Mouse (Mus musculus) adrenal gland, adult 10 weeks (tissue): ENCODE measurements around the gene 5830411N06Rik. TPM values are rescaled to one million over a fixed set of nuclear protein-coding genes. Genes with fewer than 3 reads are reported as not detected.

Experiments used
- polyA plus RNA-seq: library from polyadenylated mRNA; stranded (reverse); fragments of 350-450 nt; fragmentation: Illumina TruSeq; extraction: RNeasy Lipid Tissue Mini Kit (QIAGEN cat#74804); gene quantifications from one replicate; pipeline ENCODE4 v1.2.3, GENCODE M21; 2014; ENCODE audit warnings: low read depth, low replicate concordance

Gene 5830411N06Rik
- not detected for polyA plus RNA-seq

GRCm38 (mm10) chr7:140247216-140247615 lies at the start of gene 5830411N06Rik:
Gene 5830411N06Rik (plus strand): TSS chr7:140247284.

GRCm38 (mm10) chr7:140205864-140206263 lies 41.2 kb upstream of the 5830411N06Rik start, which contains the start of gene Olfr524:
Gene Olfr524 (minus strand): TSS chr7:140205964.

GRCm38 (mm10) chr7:140217967-140218366 lies 29.1 kb upstream of the 5830411N06Rik start, which contains the start of gene Cd163l1:
Gene Cd163l1 (plus strand): TSS chr7:140218267.

DNA sequence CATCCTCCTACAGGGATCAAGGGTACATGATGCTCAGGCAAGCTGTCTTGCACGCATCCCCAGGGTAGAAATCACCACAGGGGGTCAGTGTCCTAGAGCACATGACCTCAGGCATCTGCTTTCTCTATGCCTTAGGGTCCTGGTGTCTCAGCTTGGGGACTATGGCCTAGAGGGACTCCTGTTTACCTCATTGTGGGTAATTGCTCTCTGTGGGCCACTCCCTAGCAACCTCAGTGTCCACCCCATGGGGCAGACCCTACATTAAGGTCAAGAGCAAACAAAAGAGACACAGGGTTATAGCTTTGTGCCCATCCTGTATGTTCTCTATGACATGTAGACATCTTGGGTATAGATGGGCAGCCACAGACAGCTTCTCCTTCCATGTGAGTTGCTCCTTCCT lies 73.5 kb downstream of the 5830411N06Rik start, which contains the start of gene Olfr525:
Gene Olfr525, plus strand, starts transcription at position 301 of the 400 bp plus-strand sequence.

GRCm38 (mm10) chr7:140333717-140334116 lies 86.6 kb downstream of the 5830411N06Rik start, which contains the start of gene Olfr527:
Gene Olfr527 (plus strand): TSS chr7:140334017.

Other genes starting within 250 kb of the 5830411N06Rik start
- gene Zfp511, start 210.9 kb upstream of the 5830411N06Rik start, polyA plus RNA-seq = 10.6 TPM
- gene Tubgcp2, start 210.6 kb upstream of the 5830411N06Rik start, polyA plus RNA-seq = 25.7 TPM
- gene Msx3, start 198.2 kb upstream of the 5830411N06Rik start, polyA plus RNA-seq = not detected
- gene Caly, start 164.7 kb upstream of the 5830411N06Rik start, polyA plus RNA-seq = not detected
- gene Prap1, start 153.9 kb upstream of the 5830411N06Rik start, polyA plus RNA-seq = not detected
- gene Fuom, start 144.8 kb upstream of the 5830411N06Rik start, polyA plus RNA-seq = 21.3 TPM
- 10.3 TPM for gene Paox, start 131.5 kb upstream of the 5830411N06Rik start, polyA plus RNA-seq
- gene Echs1, start 130.8 kb upstream of the 5830411N06Rik start, polyA plus RNA-seq = 264 TPM
- gene Mtg1, start 109.7 kb upstream of the 5830411N06Rik start, polyA plus RNA-seq = 7.0 TPM
- gene Sprn, start 92.4 kb upstream of the 5830411N06Rik start, polyA plus RNA-seq = 1.6 TPM
- not detected for gene Olfr522, start 82.5 kb upstream of the 5830411N06Rik start, polyA plus RNA-seq
- not detected for gene Olfr523, start 74.1 kb upstream of the 5830411N06Rik start, polyA plus RNA-seq
- not detected for gene Olfr524, start 41.3 kb upstream of the 5830411N06Rik start, polyA plus RNA-seq
- not detected for gene Cd163l1, start 29.0 kb upstream of the 5830411N06Rik start, polyA plus RNA-seq
- not detected for gene Olfr525, start 73.6 kb downstream of the 5830411N06Rik start, polyA plus RNA-seq
- gene Olfr527, start 86.7 kb downstream of the 5830411N06Rik start, polyA plus RNA-seq = not detected
- gene Olfr60, start 114.4 kb downstream of the 5830411N06Rik start, polyA plus RNA-seq = not detected
- not detected for gene Olfr530, start 129.0 kb downstream of the 5830411N06Rik start, polyA plus RNA-seq
- not detected for gene Olfr531, start 155.6 kb downstream of the 5830411N06Rik start, polyA plus RNA-seq
- gene Olfr532, start 174.4 kb downstream of the 5830411N06Rik start, polyA plus RNA-seq = not detected
- gene Olfr533, start 216.1 kb downstream of the 5830411N06Rik start, polyA plus RNA-seq = not detected
- gene Olfr535, start 236.9 kb downstream of the 5830411N06Rik start, polyA plus RNA-seq = not detected